Mouse (Mus musculus): ENCODE data around the gene Il2rb.

The Il2rb gene

GRCm38 (mm10) chr15:78518221-78518620, 23.1 kb upstream of the Il2rb start:
- DNase-seq = no peak

- no peak for DNase-seq
Observed at GRCm38 (mm10) chr15:78515759-78516158, 20.7 kb upstream of the Il2rb start.

GRCm38 (mm10) chr15:78514393-78515146, 19.5 kb upstream of the Il2rb start:
- peak; percentile 82 for DNase-seq

- DNase-seq = no peak
Observed at GRCm38 (mm10) chr15:78513019-78513418, 17.9 kb upstream of the Il2rb start.

GRCm38 (mm10) chr15:78511951-78512350, 16.9 kb upstream of the Il2rb start:
- DNase-seq = no peak

- no peak for DNase-seq
Observed at GRCm38 (mm10) chr15:78510736-78511135, 15.7 kb upstream of the Il2rb start.

- DNase-seq = no peak
Observed at GRCm38 (mm10) chr15:78510121-78510576, 15.1 kb upstream of the Il2rb start.

GRCm38 (mm10) chr15:78509297-78509899, 14.3 kb upstream of the Il2rb start:
- peak; percentile 45 for DNase-seq

GRCm38 (mm10) chr15:78508443-78508842, 13.4 kb upstream of the Il2rb start:
- peak; percentile 54 for DNase-seq

- no peak for DNase-seq
Observed at GRCm38 (mm10) chr15:78505541-78505940, 10.5 kb upstream of the Il2rb start.

- DNase-seq = no peak
Observed at GRCm38 (mm10) chr15:78504816-78505215, 9.7 kb upstream of the Il2rb start.

GRCm38 (mm10) chr15:78504013-78504412, 8.9 kb upstream of the Il2rb start:
- DNase-seq = no peak

- no peak for DNase-seq
Observed at GRCm38 (mm10) chr15:78502437-78503132, 7.5 kb upstream of the Il2rb start.

GRCm38 (mm10) chr15:78493401-78494010, 1.6 kb downstream of the Il2rb start:
- peak; percentile 70 for DNase-seq

- DNase-seq = no peak
Observed at GRCm38 (mm10) chr15:78491301-78491700, 3.8 kb downstream of the Il2rb start.

- no peak for DNase-seq
Observed at GRCm38 (mm10) chr15:78489906-78490305, 5.2 kb downstream of the Il2rb start.

- DNase-seq = no peak
Observed at GRCm38 (mm10) chr15:78489248-78489647, 5.8 kb downstream of the Il2rb start.

GRCm38 (mm10) chr15:78487066-78487465, 8.0 kb downstream of the Il2rb start:
- DNase-seq = no peak

GRCm38 (mm10) chr15:78486564-78486963, 8.5 kb downstream of the Il2rb start:
- DNase-seq = no peak

- no peak for DNase-seq
Observed at GRCm38 (mm10) chr15:78483311-78483710, 11.8 kb downstream of the Il2rb start.

GRCm38 (mm10) chr15:78482518-78482917, 12.6 kb downstream of the Il2rb start:
- DNase-seq = no peak

- peak; percentile 24 for DNase-seq
Observed at GRCm38 (mm10) chr15:78481448-78482000, 13.5 kb downstream of the Il2rb start.

- no peak for DNase-seq
Observed at GRCm38 (mm10) chr15:78480991-78481390, 14.1 kb downstream of the Il2rb start.
